In genomic region chr14:114790946-114791830, GRCm38 (mm10) we compare ENCODE assay signal across 8 mouse cellular contexts.
DNase-seq lines count a peak whose midpoint lies in the region; ATAC-seq lines count a peak whose summit lies in the region.

No protein-coding gene starts in this region.

- ATAC-seq in midbrain, embryonic 13.5 days = peak; percentile 79

- no peak overlapping the region for H3K27ac ChIP-seq in midbrain, embryonic 13.5 days

- 21% methylated on average over 13 of the region's 13 CpGs for WGBS in midbrain, embryonic 13.5 days

- peak overlapping the region; percentile 15; the same call in 1 of the 2 replicates for H3K4me3 ChIP-seq in midbrain, embryonic 13.5 days (replicated peaks)

- H3K27me3 ChIP-seq in midbrain, embryonic 13.5 days = no peaks in the 10 kb centered on the region

- no peaks in the 10 kb centered on the region for H3K4me1 ChIP-seq in midbrain, embryonic 13.5 days (replicated peaks)

- intact Hi-C loops in gastrocnemius, postnatal 14 days (cut with DNase I; ENCODE audit: low total_unique reads) = no loop called here
- intact Hi-C loops in left cerebral cortex, postnatal 36 days (cut with DNase I) = no loop called here

- H3K9ac ChIP-seq in midbrain, embryonic 13.5 days (replicated peaks) = no peak overlapping the region

- H3K4me2 ChIP-seq in midbrain, embryonic 13.5 days (replicated peaks) = peak overlapping the region; percentile 44

- no peaks in the 10 kb centered on the region for H3K36me3 ChIP-seq in midbrain, embryonic 13.5 days

- DNase-seq in spleen, postnatal 10 days (ENCODE audit: low spot score in 2 of 2) = peak; percentile 4 to 38
- DNase-seq in spleen, adult 12 weeks (ENCODE audit: low spot score) = no peak
- peak; percentile 67 to 74 for DNase-seq in cerebellum, postnatal 36 days
- DNase-seq in gastrocnemius, postnatal 14 days = peak; percentile 10
- DNase-seq in kidney, adult 18-20 months = peak; percentile 68
- DNase-seq in left cerebral cortex, postnatal 36 days (ENCODE audit: low spot score in 2 of 2) = peak; percentile 74 to 77
- peak; percentile 69 for DNase-seq in telencephalon, adult 2 months (ENCODE audit: low read depth, low spot score)

- H3K9me3 ChIP-seq in midbrain, embryonic 13.5 days = no peaks in the 10 kb centered on the region
